Mouse (Mus musculus) splenic B cell, adult 2 months (primary cell): Measurements from ENCODE around the gene Zfp112.
"Not testable (repeated sequence)": the region's sequence is repeated elsewhere in the genome, so short reads cannot be mapped to it uniquely, and the experiment has no call there.

Experiments
- DNase-seq: peaks from one replicate; pipeline ENCODE4 v3.0.0-alpha.2; 2011; ENCODE audit warnings: low read depth, low spot score
- H3K27me3 ChIP-seq: 2 replicates; pipeline ENCODE4 v1.6.1; 2012; ENCODE audit warnings: mild to moderate bottlenecking, low read length, moderate library complexity, mixed read lengths; ENCODE audit not compliant: control insufficient read depth, poor library complexity, insufficient read depth, severe bottlenecking
- H3K36me3 ChIP-seq: 2 replicates; pipeline ENCODE4 v1.6.1; 2012; ENCODE audit warnings: mild to moderate bottlenecking, low read length, moderate library complexity, mixed read lengths; ENCODE audit not compliant: control insufficient read depth, poor library complexity, insufficient read depth, severe bottlenecking

Zfp112 gene

GRCm38 (mm10) chr7:24112156-24112856 is at the start of gene Zfp112:
Zfp112 (plus strand) TSS chr7:24112314.
- peaks cover 2% of the 10 kb centered on the region for H3K36me3 ChIP-seq
- H3K27me3 ChIP-seq: no peaks in the 10 kb centered on the region
- DNase-seq: no peak

GRCm38 (mm10) chr7:24074424-24074823 is 37.7 kb upstream of the Zfp112 start:
- not testable (repeated sequence) for H3K36me3 ChIP-seq, DNase-seq, H3K27me3 ChIP-seq

- peak; percentile 97 for DNase-seq
- Histone ChIP-seq H3K36me3 (peaks cover under 1% of the 10 kb centered on the region; the same call in 1 of the 2 replicates), H3K27me3 (no peaks in the 10 kb centered on the region)
Observed at GRCm38 (mm10) chr7:24081634-24082431, 30.3 kb upstream of the Zfp112 start, which contains the start of gene Zfp180. Zfp180 (plus strand) TSS chr7:24081924.

- no peak for DNase-seq
- Histone ChIP-seq H3K27me3 (no peaks in the 10 kb centered on the region), H3K36me3 (peaks cover 1% of the 10 kb centered on the region; the same call in 1 of the 2 replicates)
Observed at GRCm38 (mm10) chr7:24082457-24083235, 29.5 kb upstream of the Zfp112 start.

GRCm38 (mm10) chr7:24086871-24087270 is 25.2 kb upstream of the Zfp112 start:
- DNase-seq: peak; percentile 37
- Histone ChIP-seq H3K36me3 (peaks cover 1% of the 10 kb centered on the region; the same call in 1 of the 2 replicates), H3K27me3 (no peaks in the 10 kb centered on the region)

GRCm38 (mm10) chr7:24087485-24088125 is 24.5 kb upstream of the Zfp112 start:
- no peak for DNase-seq
- no peaks in the 10 kb centered on the region for H3K27me3 ChIP-seq
- H3K36me3 ChIP-seq: peaks cover 1% of the 10 kb centered on the region; the same call in 1 of the 2 replicates

- H3K27me3 ChIP-seq: no peaks in the 10 kb centered on the region
- DNase-seq: no peak
Observed at GRCm38 (mm10) chr7:24104403-24104802, 7.7 kb upstream of the Zfp112 start.

GRCm38 (mm10) chr7:24105144-24105703 is 6.9 kb upstream of the Zfp112 start:
- no peak for DNase-seq
- Histone ChIP-seq H3K36me3 (peaks cover 40% of the 10 kb centered on the region), H3K27me3 (no peaks in the 10 kb centered on the region)

More at GRCm38 (mm10) chr7:24104403-24104802, 7.7 kb upstream of the Zfp112 start:
- H3K36me3 ChIP-seq: peaks cover 43% of the 10 kb centered on the region

- peaks cover 2% of the 10 kb centered on the region for H3K36me3 ChIP-seq
Observed at GRCm38 (mm10) chr7:24110839-24111238, 1.3 kb upstream of the Zfp112 start.

GRCm38 (mm10) chr7:24111772-24112155 is 350 bp upstream of the Zfp112 start:
- DNase-seq: no peak
- no peaks in the 10 kb centered on the region for H3K27me3 ChIP-seq
- peaks cover 2% of the 10 kb centered on the region for H3K36me3 ChIP-seq

More at GRCm38 (mm10) chr7:24110839-24111238, 1.3 kb upstream of the Zfp112 start:
- DNase-seq: no peak
- no peaks in the 10 kb centered on the region for H3K27me3 ChIP-seq

GRCm38 (mm10) chr7:24113001-24113400 is 887 bp downstream of the Zfp112 start:
- Histone ChIP-seq H3K27me3 (no peaks in the 10 kb centered on the region), H3K36me3 (no peaks in the 10 kb centered on the region)
- DNase-seq: peak; percentile 16

- Histone ChIP-seq H3K36me3 (no peaks in the 10 kb centered on the region), H3K27me3 (no peaks in the 10 kb centered on the region)
- DNase-seq: no peak
Observed at GRCm38 (mm10) chr7:24116655-24117054, 4.5 kb downstream of the Zfp112 start.

GRCm38 (mm10) chr7:24133425-24133995 is 21.4 kb downstream of the Zfp112 start:
- Histone ChIP-seq H3K36me3 (peaks cover 4% of the 10 kb centered on the region), H3K27me3 (no peaks in the 10 kb centered on the region)
- no peak for DNase-seq
